Mouse (Mus musculus) olfactory bulb, adult 2 months (tissue): ENCODE measurements around the gene Dpf3.

Experiments used
- CTCF ChIP-seq: fragments of 200-500 bp; IDR thresholded peaks from 2 replicates; pipeline ENCODE4 v1.5.1; 2012; ENCODE audit warnings: low read depth, mild to moderate bottlenecking, low read length, moderate library complexity; ENCODE audit not compliant: insufficient read depth
- POLR2A ChIP-seq: fragments of 200-500 bp; IDR thresholded peaks from 2 replicates; pipeline ENCODE4 v1.6.1; 2012; ENCODE audit warnings: mild to moderate bottlenecking, low read depth, low read length, moderate library complexity; ENCODE audit not compliant: insufficient read depth

DNA sequence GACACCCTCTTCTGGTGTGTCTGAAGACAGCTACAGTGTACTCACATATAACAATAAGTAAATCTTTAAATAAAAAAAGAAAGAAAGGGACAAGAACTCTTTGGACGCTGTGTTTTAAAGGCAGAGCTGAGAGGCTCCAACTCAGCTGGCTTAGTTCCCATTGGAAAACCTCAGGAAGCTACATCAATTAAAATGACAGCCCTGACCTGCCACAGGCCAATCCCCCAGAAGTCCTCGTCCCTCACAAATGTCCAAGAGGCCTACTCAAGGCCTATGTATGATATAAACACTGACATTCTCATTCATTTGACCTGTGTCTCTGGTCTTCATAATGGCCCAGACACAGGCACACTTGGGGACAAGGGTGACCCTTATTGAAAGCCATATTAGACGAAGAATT, 107.5 kb downstream of the Dpf3 start:
- TF ChIP-seq POLR2A = no peak
- TF ChIP-seq CTCF = no peak
